15 mouse cellular contexts compared by ENCODE assay signal in the genomic region with DNA sequence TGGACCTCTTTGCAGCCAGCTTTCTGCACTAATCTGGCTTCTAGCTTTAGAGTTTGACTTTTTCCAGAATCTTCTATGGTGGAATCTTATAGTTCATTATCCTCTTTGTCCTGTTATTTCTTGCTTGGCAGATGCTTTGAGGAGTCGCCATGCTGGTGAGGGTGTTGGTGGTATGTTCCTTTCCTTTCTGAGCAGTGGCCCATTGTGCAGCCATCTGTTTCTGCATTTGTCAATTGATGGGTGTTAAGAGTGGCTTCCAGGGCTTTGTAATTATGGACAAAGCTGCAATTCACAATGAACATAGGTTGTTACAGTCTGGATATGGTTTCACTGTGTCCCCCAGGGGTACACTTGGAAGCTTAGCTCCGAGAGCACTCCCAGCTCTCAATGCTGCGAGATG. TPM values are rescaled to one million over a fixed set of nuclear protein-coding genes. Genes with fewer than 3 reads are reported as not detected.
"Had no signal": no experiment of that assay in that cellular context is flagged by ENCODE, and none has a peak within 500 bp of the region (broad histone marks: within the 10 kb centered on the region; RNA-seq: fewer than 3 reads in every experiment).

No protein-coding gene starts in this region.

- DNase-seq: kidney, postnatal 36 days; lung, adult 2 months; lung, postnatal 36 days; right cerebral cortex, adult 18-20 months; right cerebral cortex, postnatal 25 days; thymus, postnatal 4 days had no signal

- H3K4me3 ChIP-seq: left cerebral cortex, adult 2 months; limb, embryonic 10.5 days; liver, embryonic 15.5 days; midbrain, embryonic 13.5 days; myocyte; neural tube, embryonic 15.5 days had no signal

- H3K4me1 ChIP-seq: limb, embryonic 10.5 days; liver, embryonic 15.5 days; midbrain, embryonic 13.5 days; neural tube, embryonic 15.5 days had no signal

- H3K27me3 ChIP-seq: liver, embryonic 15.5 days; midbrain, embryonic 13.5 days; neural tube, embryonic 15.5 days had no signal

- H3K27ac ChIP-seq: kidney, postnatal 0 days; left cerebral cortex, adult 2 months; limb, embryonic 10.5 days; liver, embryonic 15.5 days; midbrain, embryonic 13.5 days; neural tube, embryonic 15.5 days had no signal

RNA-seq across cellular contexts. Expression of a gene that starts 41.1 kb away (rescaled TPM):
- total RNA-seq: megakaryocyte progenitor cell, adult 5-6 weeks had no signal
- polyA plus RNA-seq: neural tube, embryonic 11.5 days had no signal
